Mouse (Mus musculus) embryonic facial prominence, embryonic 10.5 days (tissue): ENCODE results near the gene Dedd2. TPM values are rescaled to one million over a fixed set of nuclear protein-coding genes. Genes with fewer than 3 reads are reported as not detected.
A peak's percentile ranks its signal among the peaks of the same experiment; 100 is the strongest.

Source experiments
- DNase-seq: peaks from one replicate; pipeline ENCODE4 v3.0.0-alpha.2; 2017; ENCODE audit warnings: low spot score
- H3K27ac ChIP-seq: fragments of 300-500 bp; sonication (generic); replicated peaks from 2 replicates; pipeline ENCODE4 v1.5.1; 2016; ENCODE audit warnings: mild to moderate bottlenecking
- H3K27me3 ChIP-seq: fragments of 300-500 bp; sonication (generic); replicated peaks from 2 replicates; pipeline ENCODE4 v1.6.1; 2016; ENCODE audit warnings: low read depth, mild to moderate bottlenecking; ENCODE audit not compliant: poor library complexity, severe bottlenecking
- H3K36me3 ChIP-seq: fragments of 300-500 bp; sonication (generic); replicated peaks from 2 replicates; pipeline ENCODE4 v1.6.1; 2016; ENCODE audit warnings: mild to moderate bottlenecking, moderate library complexity
- H3K4me1 ChIP-seq: fragments of 300-500 bp; sonication (generic); 2 replicates; pipeline ENCODE4 v1.6.1; 2016
- H3K4me3 ChIP-seq: fragments of 300-500 bp; sonication (generic); 2 replicates; pipeline ENCODE4 v1.5.1; 2016; ENCODE audit warnings: mild to moderate bottlenecking, moderate library complexity
- H3K9me3 ChIP-seq: fragments of 300-500 bp; sonication (generic); 2 replicates; pipeline ENCODE4 v1.6.1; 2016; ENCODE audit warnings: mild to moderate bottlenecking
- WGBS: fragments of 180-500 bp; shearing (Covaris S2); methylation state at CpG from one replicate; pipeline ENCODE4 v1.1.7; 2016; 5-methylcytosine and 5-hydroxymethylcytosine counted together
- polyA plus RNA-seq: library from polyadenylated mRNA; unstranded; fragments of >200 nt; fragmentation: Nextera tagmentation; extraction: Ambion mirVana; gene quantifications from 2 replicates; pipeline ENCODE4 v1.2.1, GENCODE M21; 2016

Gene Dedd2
- polyA plus RNA-seq, 1 experiment from 2014 or later, result 12.0 TPM

GRCm38 (mm10) chr7:25240631-25241030, 20.2 kb upstream of the Dedd2 start:
- H3K36me3 ChIP-seq, result peaks cover 54% of the 10 kb centered on the region
- no peaks in the 10 kb centered on the region for H3K9me3 ChIP-seq
- no peak overlapping the region for H3K4me3 ChIP-seq
- DNase-seq, result no peak
- no peak overlapping the region for H3K27ac ChIP-seq
- WGBS, result 71% methylated on average over 7 of the region's 7 CpGs
- no peaks in the 10 kb centered on the region for H3K27me3 ChIP-seq
- H3K4me1 ChIP-seq, result peaks cover 44% of the 10 kb centered on the region

GRCm38 (mm10) chr7:25238829-25239623, 18.6 kb upstream of the Dedd2 start:
- peak; percentile 84 for DNase-seq
- peak overlapping the region; percentile 97 for H3K27ac ChIP-seq
- peaks cover 54% of the 10 kb centered on the region for H3K36me3 ChIP-seq
- no peaks in the 10 kb centered on the region for H3K9me3 ChIP-seq
- peak overlapping the region; percentile 98 for H3K4me3 ChIP-seq
- peaks cover 47% of the 10 kb centered on the region for H3K4me1 ChIP-seq
- WGBS, result 4% methylated on average over 30 of the region's 30 CpGs
- H3K27me3 ChIP-seq, result no peaks in the 10 kb centered on the region

- Histone ChIP-seq H3K36me3 (peaks cover 54% of the 10 kb centered on the region), H3K27me3 (no peaks in the 10 kb centered on the region), H3K4me3 (peak overlapping the region; percentile 98), H3K4me1 (peaks cover 42% of the 10 kb centered on the region), H3K27ac (peak overlapping the region; percentile 97), H3K9me3 (no peaks in the 10 kb centered on the region)
- peak; percentile 91 for DNase-seq
- under 1% methylated on average over 23 of the region's 23 CpGs for WGBS
Observed at GRCm38 (mm10) chr7:25238015-25238706, 17.7 kb upstream of the Dedd2 start.

- WGBS, result under 1% methylated on average over 76 of the region's 76 CpGs
- peak within 1 kb of the TSS; percentile 98 for H3K4me3 ChIP-seq
Observed at GRCm38 (mm10) chr7:25237249-25238014, 17.0 kb upstream of the Dedd2 start, which contains the start of gene Gsk3a. TSS of gene Gsk3a (minus strand) at chr7:25237851.

GRCm38 (mm10) chr7:25235526-25235925, 15.1 kb upstream of the Dedd2 start:
- Histone ChIP-seq H3K27ac (no peak overlapping the region), H3K4me3 (peak overlapping the region; percentile 98; the same call in 1 of the 2 replicates), H3K9me3 (no peaks in the 10 kb centered on the region), H3K36me3 (peaks cover 55% of the 10 kb centered on the region), H3K4me1 (peaks cover 37% of the 10 kb centered on the region), H3K27me3 (no peaks in the 10 kb centered on the region)
- 94% methylated on average over 5 of the region's 5 CpGs for WGBS
- DNase-seq, result no peak

More at GRCm38 (mm10) chr7:25237249-25238014, 17.0 kb upstream of the Dedd2 start, which contains the start of gene Gsk3a:
- peaks cover 54% of the 10 kb centered on the region for H3K36me3 ChIP-seq
- no peaks in the 10 kb centered on the region for H3K27me3 ChIP-seq
- H3K9me3 ChIP-seq, result no peaks in the 10 kb centered on the region
- peak; percentile 95 for DNase-seq
- H3K4me1 ChIP-seq, result peaks cover 42% of the 10 kb centered on the region
- H3K27ac ChIP-seq, result peak within 1 kb of the TSS; percentile 97

- H3K27me3 ChIP-seq, result no peaks in the 10 kb centered on the region
- no peak overlapping the region for H3K27ac ChIP-seq
- peaks cover 20% of the 10 kb centered on the region for H3K4me1 ChIP-seq
- no peaks in the 10 kb centered on the region for H3K9me3 ChIP-seq
- no peak for DNase-seq
- H3K4me3 ChIP-seq, result peak overlapping the region; percentile 22; the same call in 1 of the 2 replicates
- peaks cover 77% of the 10 kb centered on the region for H3K36me3 ChIP-seq
- WGBS, result 87% methylated on average over 2 of the region's 2 CpGs
Observed at GRCm38 (mm10) chr7:25233061-25233460, 12.6 kb upstream of the Dedd2 start.

- Histone ChIP-seq H3K27me3 (no peaks in the 10 kb centered on the region), H3K4me1 (peaks cover 20% of the 10 kb centered on the region), H3K9me3 (no peaks in the 10 kb centered on the region), H3K36me3 (peaks cover 86% of the 10 kb centered on the region), H3K4me3 (no peak overlapping the region), H3K27ac (no peak overlapping the region)
- no peak for DNase-seq
- WGBS, result 66% methylated on average over 5 of the region's 5 CpGs
Observed at GRCm38 (mm10) chr7:25232101-25232648, 11.8 kb upstream of the Dedd2 start.

- Histone ChIP-seq H3K4me3 (no peak overlapping the region), H3K36me3 (peaks cover 99% of the 10 kb centered on the region), H3K4me1 (peaks cover 8% of the 10 kb centered on the region), H3K27me3 (no peaks in the 10 kb centered on the region), H3K9me3 (no peaks in the 10 kb centered on the region), H3K27ac (no peak overlapping the region)
- WGBS, result 86% methylated on average over 9 of the region's 9 CpGs
- DNase-seq, result no peak
Observed at GRCm38 (mm10) chr7:25230690-25231285, 10.4 kb upstream of the Dedd2 start.

- Histone ChIP-seq H3K9me3 (no peaks in the 10 kb centered on the region), H3K27me3 (no peaks in the 10 kb centered on the region), H3K27ac (no peak overlapping the region), H3K36me3 (peaks cover 99% of the 10 kb centered on the region), H3K4me3 (no peak overlapping the region), H3K4me1 (peaks cover under 1% of the 10 kb centered on the region)
- DNase-seq, result no peak
- WGBS, result 92% methylated on average over 1 of the region's 1 CpGs
Observed at GRCm38 (mm10) chr7:25227523-25228300, 7.3 kb upstream of the Dedd2 start.

- WGBS, result 89% methylated on average over 10 of the region's 10 CpGs
- no peak for DNase-seq
- Histone ChIP-seq H3K4me1 (peaks cover 46% of the 10 kb centered on the region), H3K4me3 (peak overlapping the region; percentile 67), H3K27me3 (no peaks in the 10 kb centered on the region), H3K36me3 (peaks cover 49% of the 10 kb centered on the region), H3K27ac (peak overlapping the region; percentile 93; the same call in 1 of the 2 replicates), H3K9me3 (no peaks in the 10 kb centered on the region)
Observed at GRCm38 (mm10) chr7:25222275-25222967, 2.0 kb upstream of the Dedd2 start.
